Mouse (Mus musculus) heart, postnatal 0 days (tissue): ENCODE results near the gene Tbc1d1.

Source experiments
- CTCF ChIP-seq: IDR thresholded peaks from 2 replicates; pipeline ENCODE4 v1.5.1; 2016; ENCODE audit warnings: antibody characterized with exemption, control low read depth, low read depth
- EP300 ChIP-seq: IDR thresholded peaks from 2 replicates; pipeline ENCODE4 v1.6.1; 2016; ENCODE audit warnings: antibody characterized with exemption, low read depth

GRCm38 (mm10) chr5:64234269-64234985, 78.3 kb downstream of the Tbc1d1 start:
- TF ChIP-seq EP300 (no peak), CTCF (no peak)
